Mouse (Mus musculus) small intestine, adult 2 months (tissue): ENCODE measurements around the gene Hnrnpu.

Experiments
- CTCF ChIP-seq: fragments of 200-500 bp; IDR thresholded peaks from 2 replicates; pipeline ENCODE4 v1.5.1; 2012; ENCODE audit warnings: low read depth, mild to moderate bottlenecking, control low read depth, inconsistent platforms, low read length, moderate library complexity, mixed read lengths; ENCODE audit not compliant: insufficient replicate concordance, insufficient read length; ENCODE audit errors: extremely low read depth
- POLR2A ChIP-seq: fragments of 200-500 bp; IDR thresholded peaks from 2 replicates; pipeline ENCODE4 v1.6.1; 2012; ENCODE audit warnings: low read depth, mild to moderate bottlenecking, control low read depth, inconsistent platforms, low read length, moderate library complexity

GRCm38 (mm10) chr1:178341435-178341834, 3.8 kb upstream of the Hnrnpu start:
- no peak for TF ChIP-seq CTCF
- TF ChIP-seq POLR2A: no peak
